Mouse (Mus musculus): ENCODE measurements around the gene Disp3. TPM values are rescaled to one million over a fixed set of nuclear protein-coding genes. Genes with fewer than 3 reads are reported as not detected.

Gene Disp3
- 0.05 TPM in 1 of 2 replicates, not detected in the other for polyA plus RNA-seq (2012; rRNA removed; ENCODE audit: low replicate concordance)

GRCm38 (mm10) chr4:148287476-148288054, at the start of gene Disp3:
TSS of gene Disp3 (minus strand) at chr4:148287965.

Other genes with a start within 250 kb of the Disp3 start
- 11.7 and 20.6 TPM in 2 replicates for gene Clcn6, start 249.1 kb downstream of the Disp3 start, polyA plus RNA-seq (2012; rRNA removed; ENCODE audit: low replicate concordance)
- 38.3 and 42.9 TPM in 2 replicates for gene Mthfr, start 248.9 kb downstream of the Disp3 start, polyA plus RNA-seq (2012; rRNA removed; ENCODE audit: low replicate concordance)
- gene Agtrap, start 199.9 kb downstream of the Disp3 start, polyA plus RNA-seq (2012; rRNA removed; ENCODE audit: low replicate concordance) = 20.5 and 25.4 TPM in 2 replicates
- 32.7 and 45.5 TPM in 2 replicates for gene Mad2l2, start 157.6 kb downstream of the Disp3 start, polyA plus RNA-seq (2012; rRNA removed; ENCODE audit: low replicate concordance)
- gene Draxin, start 157.3 kb downstream of the Disp3 start, polyA plus RNA-seq (2012; rRNA removed; ENCODE audit: low replicate concordance) = 0.03 and 0.58 TPM in 2 replicates
- gene Fbxo6, start 135.8 kb downstream of the Disp3 start, polyA plus RNA-seq (2012; rRNA removed; ENCODE audit: low replicate concordance) = 67.6 and 79.2 TPM in 2 replicates
- gene Fbxo44, start 127.5 kb downstream of the Disp3 start, polyA plus RNA-seq (2012; rRNA removed; ENCODE audit: low replicate concordance) = 9.4 and 14.0 TPM in 2 replicates
- gene Fbxo2, start 127.3 kb downstream of the Disp3 start, polyA plus RNA-seq (2012; rRNA removed; ENCODE audit: low replicate concordance) = 0.49 TPM in 1 of 2 replicates, not detected in the other
- 11.3 and 33.7 TPM in 2 replicates for gene Ubiad1, start 156.8 kb upstream of the Disp3 start, polyA plus RNA-seq (2012; rRNA removed; ENCODE audit: low replicate concordance)
- 27.1 and 35.8 TPM in 2 replicates for gene Mtor, start 160.6 kb upstream of the Disp3 start, polyA plus RNA-seq (2012; rRNA removed; ENCODE audit: low replicate concordance)
- 0.30 and 4.1 TPM in 2 replicates for gene Angptl7, start 212.5 kb upstream of the Disp3 start, polyA plus RNA-seq (2012; rRNA removed; ENCODE audit: low replicate concordance)

Data from subcutaneous adipose tissue, adult 2 months (tissue).